Mouse (Mus musculus) spleen, adult 2 months (tissue): ENCODE results near the gene Hspa1l. TPM values are rescaled to one million over a fixed set of nuclear protein-coding genes. Genes with fewer than 3 reads are reported as not detected.
A peak's percentile ranks its signal among the peaks of the same experiment; 100 is the strongest.
"Not testable (repeated sequence)": the region's sequence is repeated elsewhere in the genome, so short reads cannot be mapped to it uniquely, and the experiment has no call there.

Experiments used
- DNase-seq, 2 experiments: peaks; one replicate each; pipeline versions ENCODE4 v3.0.0 to v3.0.0-alpha.2; 2012 to 2021; ENCODE audit warnings: low spot score in 2 of 2, low read depth in 1 of 2
- H3K27ac ChIP-seq: fragments of 200-500 bp; 2 replicates; pipeline ENCODE4 v1.5.1; 2012; ENCODE audit warnings: low read length, inconsistent platforms; ENCODE audit not compliant: insufficient read depth
- H3K27me3 ChIP-seq: fragments of 200-500 bp; 2 replicates; pipeline ENCODE4 v1.6.1; 2012; ENCODE audit warnings: mild to moderate bottlenecking, moderate library complexity, low read length, inconsistent platforms; ENCODE audit not compliant: control insufficient read depth, insufficient read depth
- H3K36me3 ChIP-seq: fragments of 200-500 bp; 2 replicates; pipeline ENCODE4 v1.6.1; 2012; ENCODE audit warnings: mild to moderate bottlenecking, low read length, inconsistent platforms; ENCODE audit not compliant: control insufficient read depth, insufficient read depth
- H3K4me1 ChIP-seq: fragments of 200-500 bp; 2 replicates; pipeline ENCODE4 v1.6.1; 2011; ENCODE audit warnings: inconsistent platforms; ENCODE audit not compliant: control insufficient read depth, insufficient read depth, insufficient read length
- H3K4me3 ChIP-seq: fragments of 200-500 bp; 2 replicates; pipeline ENCODE4 v1.5.1; 2011; ENCODE audit warnings: mild to moderate bottlenecking, inconsistent platforms; ENCODE audit not compliant: insufficient read depth, insufficient read length; ENCODE audit errors: extremely low read depth
- CTCF ChIP-seq: fragments of 200-500 bp; IDR thresholded peaks from 2 replicates; pipeline ENCODE4 v1.5.1; 2011; ENCODE audit warnings: mild to moderate bottlenecking, inconsistent platforms; ENCODE audit not compliant: insufficient read depth, insufficient read length, insufficient replicate concordance; ENCODE audit errors: extremely low read depth
- POLR2A ChIP-seq: fragments of 200-500 bp; IDR thresholded peaks from 2 replicates; pipeline ENCODE4 v1.6.1; 2011; ENCODE audit warnings: low read depth, low read length, inconsistent platforms
- WGBS: fragments of 180-500 bp; shearing (Covaris S2); methylation state at CpG from one replicate; pipeline ENCODE4 v1.1.7; 2018; 5-methylcytosine and 5-hydroxymethylcytosine counted together
- polyA plus RNA-seq: library from polyadenylated mRNA; depleted of rRNA; stranded (reverse); fragments of >200 nt; gene quantifications from 2 replicates; pipeline ENCODE4 v1.2.3, GENCODE M21; 2012

The Hspa1l gene
- polyA plus RNA-seq, 1 experiment = 0.06 TPM

GRCm38 (mm10) chr17:34971694-34972068 lies 822 bp upstream of the Hspa1l start:
- not testable (repeated sequence) for H3K36me3 ChIP-seq, H3K27ac ChIP-seq, H3K27me3 ChIP-seq, H3K4me1 ChIP-seq, DNase-seq
- under 1% methylated on average over 15 of the region's 43 CpGs for WGBS
- peak overlapping the region; percentile 40 for H3K4me3 ChIP-seq

GRCm38 (mm10) chr17:34975581-34976492 lies 3.3 kb downstream of the Hspa1l start:
- no peak for DNase-seq
- WGBS = 83% methylated on average over 3 of the region's 3 CpGs
- peaks cover under 1% of the 10 kb centered on the region; the same call in 1 of the 2 replicates for H3K4me1 ChIP-seq
- H3K4me3 ChIP-seq = no peak overlapping the region
- no peak overlapping the region for H3K27ac ChIP-seq
- no peaks in the 10 kb centered on the region for H3K27me3 ChIP-seq
- no peak for TF ChIP-seq CTCF
- TF ChIP-seq POLR2A = no peak
- H3K36me3 ChIP-seq = no peaks in the 10 kb centered on the region

DNA sequence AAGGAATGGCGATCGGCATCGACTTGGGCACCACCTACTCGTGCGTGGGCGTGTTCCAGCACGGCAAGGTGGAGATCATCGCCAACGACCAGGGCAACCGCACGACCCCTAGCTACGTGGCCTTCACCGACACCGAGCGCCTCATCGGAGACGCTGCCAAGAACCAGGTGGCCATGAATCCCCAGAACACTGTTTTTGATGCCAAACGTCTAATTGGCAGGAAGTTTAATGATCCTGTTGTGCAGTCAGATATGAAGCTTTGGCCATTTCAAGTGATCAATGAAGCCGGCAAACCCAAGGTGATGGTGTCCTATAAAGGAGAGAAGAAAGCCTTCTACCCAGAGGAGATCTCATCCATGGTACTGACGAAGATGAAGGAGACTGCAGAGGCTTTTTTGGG lies 4.5 kb downstream of the Hspa1l start:
- 95% methylated on average over 20 of the region's 20 CpGs for WGBS
- TF ChIP-seq CTCF = no peak
- no peak for TF ChIP-seq POLR2A
- H3K27ac ChIP-seq = no peak overlapping the region
- H3K4me3 ChIP-seq = no peak overlapping the region
- no peaks in the 10 kb centered on the region for H3K36me3 ChIP-seq
- no peaks in the 10 kb centered on the region for H3K27me3 ChIP-seq
- DNase-seq = no peak
- H3K4me1 ChIP-seq = peaks cover 2% of the 10 kb centered on the region; the same call in 1 of the 2 replicates

GRCm38 (mm10) chr17:34978239-34978638 lies 5.7 kb downstream of the Hspa1l start:
- no peak for DNase-seq
- TF ChIP-seq POLR2A (no peak), CTCF (no peak)

GRCm38 (mm10) chr17:34979631-34980030 lies 7.1 kb downstream of the Hspa1l start:
- WGBS = 94% methylated on average over 4 of the region's 4 CpGs

More at GRCm38 (mm10) chr17:34978239-34978638, 5.7 kb downstream of the Hspa1l start:
- Histone ChIP-seq H3K4me1 (peaks cover 4% of the 10 kb centered on the region; the same call in 1 of the 2 replicates), H3K4me3 (no peak overlapping the region), H3K36me3 (no peaks in the 10 kb centered on the region), H3K27ac (no peak overlapping the region), H3K27me3 (no peaks in the 10 kb centered on the region)
- 96% methylated on average over 27 of the region's 27 CpGs for WGBS

GRCm38 (mm10) chr17:34980655-34981054 lies 8.2 kb downstream of the Hspa1l start:
- peak in 1 of 2 experiments; percentile 46 for DNase-seq
- Histone ChIP-seq H3K36me3 (peaks cover 1% of the 10 kb centered on the region; the same call in 1 of the 2 replicates), H3K27ac (no peak overlapping the region), H3K27me3 (no peaks in the 10 kb centered on the region), H3K4me1 (peaks cover 4% of the 10 kb centered on the region; the same call in 1 of the 2 replicates), H3K4me3 (no peak overlapping the region; the same call in 1 of the 2 replicates)
- WGBS = 17% methylated on average over 2 of the region's 2 CpGs
- TF ChIP-seq POLR2A = no peak
- no peak for TF ChIP-seq CTCF

More at GRCm38 (mm10) chr17:34979631-34980030, 7.1 kb downstream of the Hspa1l start:
- H3K4me1 ChIP-seq = peaks cover 4% of the 10 kb centered on the region; the same call in 1 of the 2 replicates
- no peak overlapping the region for H3K4me3 ChIP-seq
- TF ChIP-seq CTCF = no peak
- no peak for TF ChIP-seq POLR2A
- H3K27me3 ChIP-seq = no peaks in the 10 kb centered on the region
- no peak for DNase-seq
- no peaks in the 10 kb centered on the region for H3K36me3 ChIP-seq
- no peak overlapping the region for H3K27ac ChIP-seq

GRCm38 (mm10) chr17:34981690-34982180 lies 9.2 kb downstream of the Hspa1l start, which contains the start of gene Lsm2:
Lsm2 (plus strand) TSS chr17:34981862.
- H3K27me3 ChIP-seq = no peaks in the 10 kb centered on the region
- peak; percentile 87 to 88 for DNase-seq
- H3K4me3 ChIP-seq = peak within 1 kb of the TSS; percentile 99
- H3K4me1 ChIP-seq = peaks cover 4% of the 10 kb centered on the region; the same call in 1 of the 2 replicates
- H3K36me3 ChIP-seq = peaks cover 7% of the 10 kb centered on the region; the same call in 1 of the 2 replicates
- under 1% methylated on average over 58 of the region's 58 CpGs for WGBS
- TF ChIP-seq POLR2A (peak; percentile 77), CTCF (no peak)
- H3K27ac ChIP-seq = peak within 1 kb of the TSS; percentile 99
